Mouse (Mus musculus) liver, postnatal 0 days (tissue): ENCODE data around the gene Tdrd9.

Experiments
- CTCF ChIP-seq: sonication (generic); IDR thresholded peaks from 2 replicates; pipeline ENCODE4 v1.5.1; 2016; ENCODE audit warnings: antibody characterized with exemption, low read depth
- EP300 ChIP-seq: IDR thresholded peaks from 2 replicates; pipeline ENCODE4 v1.6.1; 2016; ENCODE audit warnings: antibody characterized with exemption, low read depth, mild to moderate bottlenecking

GRCm38 (mm10) chr12:112016346-112016745, 45.0 kb downstream of the Tdrd9 start:
- TF ChIP-seq CTCF (no peak), EP300 (no peak)
